8 mouse cellular contexts compared by ENCODE assay signal in the genomic region with DNA sequence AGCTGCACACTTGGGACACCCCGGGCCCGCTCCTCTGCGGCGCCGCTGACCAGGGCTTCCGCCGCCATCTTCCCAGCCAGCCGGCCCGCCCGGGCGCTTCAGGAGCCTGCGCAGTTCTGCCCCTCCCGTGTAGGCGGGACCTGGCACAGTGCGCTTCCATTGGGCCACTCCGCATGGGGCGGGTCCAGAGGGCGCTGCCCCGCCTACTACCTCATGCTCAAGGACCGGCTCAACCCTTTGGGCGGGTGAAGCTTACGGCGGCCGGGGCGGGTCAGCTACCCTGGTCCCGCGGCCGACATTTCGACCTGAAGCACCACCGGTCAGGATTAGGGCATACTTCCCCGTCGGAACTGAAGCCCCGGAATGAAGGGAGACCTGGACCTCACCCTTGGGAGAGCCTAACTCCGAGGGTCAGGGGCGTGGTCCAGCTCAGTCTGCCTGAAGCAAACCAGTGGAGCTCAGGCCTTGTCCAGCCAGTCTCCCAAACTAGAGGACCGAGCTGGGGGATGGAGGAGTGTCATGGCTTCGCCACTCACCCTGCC. TPM values are rescaled to one million over a fixed set of nuclear protein-coding genes. Genes with fewer than 3 reads are reported as not detected.
DNase-seq lines count a peak whose midpoint lies in the region; ATAC-seq and TF ChIP-seq lines count a peak whose summit lies in the region.

A gene (minus strand): TSS at position 122 of the 542 bp plus-strand sequence.

- TF ChIP-seq CTCF in kidney, postnatal 0 days (IDR thresholded peaks at IDR 0.05; ENCODE audit: low read depth) = peak; percentile 34; the same call in 1 of the 2 replicates

- peak within 1 kb of the TSS; percentile 96 for H3K4me2 ChIP-seq in heart, embryonic 12.5 days
- H3K4me2 ChIP-seq in kidney, postnatal 0 days (ENCODE audit: low read length) = peak within 1 kb of the TSS; percentile 87
- peak within 1 kb of the TSS; percentile 88 for H3K4me2 ChIP-seq in liver, embryonic 11.5 days
- H3K4me2 ChIP-seq in stomach, embryonic 14.5 days (replicated peaks; ENCODE audit: low read depth, low read length) = peak within 1 kb of the TSS; percentile 75

- H3K36me3 ChIP-seq in heart, embryonic 12.5 days = no peaks in the 10 kb centered on the region
- H3K36me3 ChIP-seq in kidney, postnatal 0 days (ENCODE audit: insufficient read depth, low read length) = no peaks in the 10 kb centered on the region
- H3K36me3 ChIP-seq in liver, embryonic 11.5 days (ENCODE audit: control insufficient read depth, insufficient read depth, low read length) = no peaks in the 10 kb centered on the region
- no peaks in the 10 kb centered on the region for H3K36me3 ChIP-seq in stomach, embryonic 14.5 days (ENCODE audit: control insufficient read depth, insufficient read depth, low read length)

- peak within 1 kb of the TSS; percentile 95 for H3K4me3 ChIP-seq in heart, embryonic 12.5 days
- H3K4me3 ChIP-seq in kidney, postnatal 0 days (replicated peaks; ENCODE audit: low read depth, low read length) = peak within 1 kb of the TSS; percentile 93
- peak within 1 kb of the TSS; percentile 98 for H3K4me3 ChIP-seq in liver, embryonic 11.5 days (ENCODE audit: low read depth, low read length)
- peak within 1 kb of the TSS; percentile 98 for H3K4me3 ChIP-seq in stomach, embryonic 14.5 days (ENCODE audit: low read depth, low read length)

- no peaks in the 10 kb centered on the region for H3K9me3 ChIP-seq in heart, embryonic 12.5 days (replicated peaks)
- no peaks in the 10 kb centered on the region for H3K9me3 ChIP-seq in kidney, postnatal 0 days (replicated peaks; ENCODE audit: low read length)
- no peaks in the 10 kb centered on the region for H3K9me3 ChIP-seq in liver, embryonic 11.5 days (ENCODE audit: control insufficient read depth, low read length)
- H3K9me3 ChIP-seq in stomach, embryonic 14.5 days (ENCODE audit: control insufficient read depth, low read depth, low read length) = no peaks in the 10 kb centered on the region

- peaks cover 44% of the 10 kb centered on the region for H3K4me1 ChIP-seq in heart, embryonic 12.5 days (replicated peaks)
- H3K4me1 ChIP-seq in kidney, postnatal 0 days (replicated peaks; ENCODE audit: insufficient read depth, low read length) = peaks cover 8% of the 10 kb centered on the region
- peaks cover 17% of the 10 kb centered on the region for H3K4me1 ChIP-seq in liver, embryonic 11.5 days (replicated peaks; ENCODE audit: control insufficient read depth, insufficient read depth, low read length)
- H3K4me1 ChIP-seq in stomach, embryonic 14.5 days (ENCODE audit: control insufficient read depth, insufficient read depth, low read length) = peaks cover 21% of the 10 kb centered on the region

- DNase-seq in CD4-positive helper T cell, adult 2 months (ENCODE audit: low read depth, low spot score) = peak; percentile 96
- peak; percentile 91 for DNase-seq in brain, embryonic 18.5 days (ENCODE audit: low read depth, low spot score)
- DNase-seq in kidney, postnatal 0 days (ENCODE audit: low spot score) = peak; percentile 99
- DNase-seq in liver, embryonic 11.5 days (ENCODE audit: low spot score) = peak; percentile 96
- DNase-seq in naive thymus-derived CD4-positive, alpha-beta T cell, adult 2 months (ENCODE audit: low read depth) = peak; percentile 96

- H3K27ac ChIP-seq in heart, embryonic 12.5 days (ENCODE audit: poor library complexity, severe bottlenecking) = peak within 1 kb of the TSS; percentile 77
- peak within 1 kb of the TSS; percentile 48; the same call in 1 of the 2 replicates for H3K27ac ChIP-seq in kidney, postnatal 0 days
- H3K27ac ChIP-seq in liver, embryonic 11.5 days (ENCODE audit: low read depth, low read length) = peak within 1 kb of the TSS; percentile 45
- no peak within 1 kb of the TSS for H3K27ac ChIP-seq in stomach, embryonic 14.5 days (ENCODE audit: low read length)

- H3K27me3 ChIP-seq in heart, embryonic 12.5 days (replicated peaks) = no peaks in the 10 kb centered on the region
- H3K27me3 ChIP-seq in kidney, postnatal 0 days (ENCODE audit: insufficient read depth, low read length) = no peaks in the 10 kb centered on the region
- H3K27me3 ChIP-seq in liver, embryonic 11.5 days (replicated peaks; ENCODE audit: control insufficient read depth, insufficient read depth, low read length) = no peaks in the 10 kb centered on the region
- no peaks in the 10 kb centered on the region for H3K27me3 ChIP-seq in stomach, embryonic 14.5 days (ENCODE audit: control insufficient read depth, insufficient read depth, low read length)

- peak within 1 kb of the TSS; percentile 93 for H3K9ac ChIP-seq in heart, embryonic 12.5 days
- peak within 1 kb of the TSS; percentile 90 for H3K9ac ChIP-seq in kidney, postnatal 0 days (ENCODE audit: low read depth, low read length)
- H3K9ac ChIP-seq in liver, embryonic 11.5 days (ENCODE audit: low read depth, low read length) = peak within 1 kb of the TSS; percentile 85
- H3K9ac ChIP-seq in stomach, embryonic 14.5 days (replicated peaks; ENCODE audit: low read depth, low read length) = peak within 1 kb of the TSS; percentile 87

- peak; percentile 96 for ATAC-seq in erythroid progenitor cell, adult 5-6 weeks (replicated peaks; ENCODE audit: low FRiP score, poor library complexity, severe bottlenecking)
- ATAC-seq in heart, embryonic 12.5 days (ENCODE audit: insufficient number of reproducible peaks, low FRiP score) = peak; percentile 100
- ATAC-seq in kidney, postnatal 0 days (replicated peaks; ENCODE audit: low FRiP score, low read depth) = peak; percentile 99
- ATAC-seq in liver, embryonic 11.5 days (replicated peaks; ENCODE audit: low FRiP score) = peak; percentile 99
- peak; percentile 100 for ATAC-seq in stomach, embryonic 14.5 days (ENCODE audit: insufficient number of reproducible peaks, insufficient read depth, low FRiP score, low read depth)

- 1% methylated on average over 37 of the region's 37 CpGs for WGBS in heart, embryonic 12.5 days
- WGBS in kidney, postnatal 0 days = under 1% methylated on average over 28 of the region's 37 CpGs
- 1% methylated on average over 37 of the region's 37 CpGs for WGBS in liver, embryonic 11.5 days
- under 1% methylated on average over 37 of the region's 37 CpGs for WGBS in stomach, embryonic 14.5 days

RNA-seq across cellular contexts. Expression of the gene that starts here (rescaled TPM):
- total RNA-seq in erythroid progenitor cell, adult 5-6 weeks (2015; ENCODE audit: low replicate concordance) = 66.0 and 92.2 TPM in 2 replicates
- total RNA-seq in erythroid progenitor cell, adult 5-6 weeks (2017; ENCODE audit: low replicate concordance) = 93.9 and 115 TPM in 2 replicates
- 45.0 and 46.3 TPM in 2 replicates for polyA plus RNA-seq in heart, embryonic 12.5 days (2016; fragmentation: Nextera tagmentation; extraction: Ambion mirVana)
- 30.0 and 37.2 TPM in 2 replicates for polyA plus RNA-seq in kidney, postnatal 0 days (2015; fragmentation: Nextera tagmentation; extraction: Ambion mirVana)
- 51.4 and 52.2 TPM in 2 replicates for polyA plus RNA-seq in liver, embryonic 11.5 days (2014; fragmentation: Nextera tagmentation; extraction: Ambion mirVana)
- 60.4 and 63.0 TPM in 2 replicates for polyA plus RNA-seq in stomach, embryonic 14.5 days (2014; fragmentation: Nextera tagmentation; extraction: Ambion mirVana)
